Mouse (Mus musculus): ENCODE results near the gene Tsga10ip. TPM values are rescaled to one million over a fixed set of nuclear protein-coding genes. Genes with fewer than 3 reads are reported as not detected.
"Not testable (repeated sequence)": the region's sequence is repeated elsewhere in the genome, so short reads cannot be mapped to it uniquely, and the experiment has no call there.

The Tsga10ip gene
- polyA plus RNA-seq, 1 experiment = not detected

DNA sequence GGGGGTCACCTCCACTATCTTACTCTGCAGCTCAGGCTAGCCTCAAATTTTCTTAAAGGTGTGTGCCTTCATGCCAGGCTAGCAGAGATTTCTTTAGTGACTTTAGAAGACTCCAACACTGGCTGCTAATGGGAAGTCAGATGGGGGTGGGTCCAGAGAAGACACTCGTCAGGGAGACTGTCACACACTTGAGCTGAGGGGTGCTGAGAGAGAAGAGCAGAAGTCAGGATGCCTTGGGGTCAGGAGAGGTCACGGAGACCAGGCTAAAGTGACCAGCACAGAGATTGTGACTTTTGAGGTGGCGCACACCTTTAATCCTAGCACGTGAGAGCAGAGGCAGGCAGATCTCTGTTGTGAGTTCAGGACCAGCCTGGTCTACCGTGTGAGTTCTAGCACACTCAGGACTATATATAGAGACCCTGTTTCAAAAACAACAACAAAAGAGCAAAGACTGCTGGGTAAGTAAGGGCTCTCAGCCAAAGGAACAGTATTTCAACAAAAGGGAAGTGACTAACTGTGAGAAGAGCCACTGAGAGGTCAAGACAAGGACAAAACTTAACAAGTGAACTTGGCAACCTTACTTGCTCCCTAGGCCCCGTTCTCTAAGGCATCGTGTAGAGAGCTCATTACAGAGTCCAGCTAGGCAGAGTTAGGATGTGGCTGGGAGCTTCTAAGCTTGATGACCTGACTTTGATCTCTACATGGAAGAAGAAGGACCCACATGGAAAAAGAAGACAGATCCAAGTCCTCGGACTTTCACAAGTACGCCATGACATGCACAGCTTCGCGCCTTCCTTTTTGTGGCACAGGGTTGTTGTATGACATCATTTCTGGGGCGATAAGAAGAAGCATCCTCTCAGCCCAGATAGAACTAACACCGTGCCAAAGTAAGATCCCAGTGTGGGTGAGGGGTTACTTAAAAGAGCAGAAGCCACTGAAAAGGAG lies 6.0 kb upstream of the Tsga10ip start:
- Histone ChIP-seq H3K4me1 (ENCODE audit: control insufficient read depth, insufficient read depth, low read length) (peaks cover 6% of the 10 kb centered on the region), H3K4me3 (replicated peaks; ENCODE audit: control insufficient read depth, low read depth, low read length) (no peak overlapping the region), H3K27ac (ENCODE audit: control insufficient read depth, insufficient read depth, low read depth, low read length, poor library complexity) (peak overlapping the region; percentile 68)
- WGBS = 46% methylated on average over 13 of the region's 13 CpGs
- TF ChIP-seq CTCF (IDR thresholded peaks at IDR 0.05; ENCODE audit: control insufficient read depth, insufficient read depth, low read length) (no peak), POLR2A (IDR thresholded peaks at IDR 0.05; ENCODE audit: borderline replicate concordance, control insufficient read depth, low read depth, low read length) (no peak)

DNA sequence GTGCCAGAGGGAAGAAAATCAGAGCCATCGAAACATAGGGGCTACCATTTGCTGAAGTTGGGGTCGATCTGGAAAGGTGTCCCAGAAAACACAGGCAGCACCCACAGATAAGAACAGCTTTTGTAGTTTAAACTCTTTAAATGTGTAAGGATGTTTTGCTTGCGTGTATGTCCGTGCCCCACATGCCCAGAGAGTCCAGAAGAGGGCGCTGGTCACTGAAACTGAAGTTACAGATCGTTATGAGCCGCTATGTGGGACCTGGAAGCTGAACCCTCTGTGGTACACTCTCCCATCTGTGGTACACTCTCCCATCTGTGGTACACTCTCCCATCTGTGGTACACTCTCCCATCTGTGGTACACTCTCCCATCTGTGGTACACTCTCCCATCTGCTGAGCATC lies 4.8 kb upstream of the Tsga10ip start:
- TF ChIP-seq POLR2A (IDR thresholded peaks at IDR 0.05; ENCODE audit: borderline replicate concordance, control insufficient read depth, low read depth, low read length) (no peak), CTCF (IDR thresholded peaks at IDR 0.05; ENCODE audit: control insufficient read depth, insufficient read depth, low read length) (peak; percentile 83)
- H3K27ac ChIP-seq (ENCODE audit: control insufficient read depth, insufficient read depth, low read depth, low read length, poor library complexity) = peak overlapping the region; percentile 95
- peaks cover 6% of the 10 kb centered on the region for H3K4me1 ChIP-seq (ENCODE audit: control insufficient read depth, insufficient read depth, low read length)
- H3K4me3 ChIP-seq (replicated peaks; ENCODE audit: control insufficient read depth, low read depth, low read length) = peak overlapping the region; percentile 66
- WGBS = 3% methylated on average over 7 of the region's 7 CpGs

- H3K27ac ChIP-seq (ENCODE audit: control insufficient read depth, insufficient read depth, low read depth, low read length, poor library complexity) = peak overlapping the region; percentile 95
- TF ChIP-seq POLR2A (IDR thresholded peaks at IDR 0.05; ENCODE audit: borderline replicate concordance, control insufficient read depth, low read depth, low read length) = peak; percentile 66; the same call in 1 of the 2 replicates
- WGBS = 3% methylated on average over 25 of the region's 25 CpGs
- H3K4me3 ChIP-seq (replicated peaks; ENCODE audit: control insufficient read depth, low read depth, low read length) = peak overlapping the region; percentile 66
- H3K4me1 ChIP-seq (ENCODE audit: control insufficient read depth, insufficient read depth, low read length) = not testable (repeated sequence)
These were observed 4.3 kb upstream of the Tsga10ip start for GRCm38 (mm10) chr19:5406531-5407126.

GRCm38 (mm10) chr19:5405924-5406323 lies 3.6 kb upstream of the Tsga10ip start:
- H3K4me1 ChIP-seq (ENCODE audit: control insufficient read depth, insufficient read depth, low read length) = peaks cover 6% of the 10 kb centered on the region
- H3K4me3 ChIP-seq (replicated peaks; ENCODE audit: control insufficient read depth, low read depth, low read length) = peak overlapping the region; percentile 49
- peak overlapping the region; percentile 71 for H3K27ac ChIP-seq (ENCODE audit: control insufficient read depth, insufficient read depth, low read depth, low read length, poor library complexity)
- 10% methylated on average over 7 of the region's 7 CpGs for WGBS
- TF ChIP-seq CTCF (IDR thresholded peaks at IDR 0.05; ENCODE audit: control insufficient read depth, insufficient read depth, low read length) = no peak
- TF ChIP-seq POLR2A (IDR thresholded peaks at IDR 0.05; ENCODE audit: borderline replicate concordance, control insufficient read depth, low read depth, low read length) = no peak

- not testable (repeated sequence) for H3K4me3 ChIP-seq (replicated peaks; ENCODE audit: control insufficient read depth, low read depth, low read length); H3K27ac ChIP-seq (ENCODE audit: control insufficient read depth, insufficient read depth, low read depth, low read length, poor library complexity); H3K4me1 ChIP-seq (ENCODE audit: control insufficient read depth, insufficient read depth, low read length)
- 75% methylated on average over 4 of the region's 4 CpGs for WGBS
These were observed 1.3 kb downstream of the Tsga10ip start for GRCm38 (mm10) chr19:5401073-5401472.

GRCm38 (mm10) chr19:5395371-5395770 lies 7.0 kb downstream of the Tsga10ip start:
- H3K4me3 ChIP-seq (replicated peaks; ENCODE audit: control insufficient read depth, low read depth, low read length) = no peak overlapping the region
- TF ChIP-seq CTCF (IDR thresholded peaks at IDR 0.05; ENCODE audit: control insufficient read depth, insufficient read depth, low read length) (no peak), POLR2A (IDR thresholded peaks at IDR 0.05; ENCODE audit: borderline replicate concordance, control insufficient read depth, low read depth, low read length) (no peak)
- no peaks in the 10 kb centered on the region for H3K4me1 ChIP-seq (ENCODE audit: control insufficient read depth, insufficient read depth, low read length)
- no peak overlapping the region for H3K27ac ChIP-seq (ENCODE audit: control insufficient read depth, insufficient read depth, low read depth, low read length, poor library complexity)
- WGBS = 82% methylated on average over 4 of the region's 4 CpGs

DNA sequence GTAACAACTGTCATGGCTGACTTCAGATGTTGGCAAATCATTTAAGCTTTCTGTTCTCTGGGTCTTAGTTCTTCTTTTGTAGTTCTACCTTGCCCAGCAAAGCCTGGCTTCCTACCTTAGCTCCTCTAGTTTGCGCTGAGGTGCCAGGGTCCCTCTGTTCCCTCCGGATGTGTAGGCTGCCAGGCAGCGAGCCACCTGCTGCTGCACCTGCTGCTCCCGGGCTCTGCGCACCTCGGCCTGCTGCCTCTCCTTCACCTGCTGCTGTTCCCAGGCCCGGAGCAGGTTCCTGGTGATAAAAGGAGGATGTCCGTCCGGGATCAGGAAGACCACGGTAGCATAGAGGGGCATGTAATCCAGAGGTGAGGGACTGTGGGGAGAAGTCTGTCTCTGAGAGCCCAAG lies 8.2 kb downstream of the Tsga10ip start:
- Histone ChIP-seq H3K4me1 (ENCODE audit: control insufficient read depth, insufficient read depth, low read length) (no peaks in the 10 kb centered on the region; the same call in 1 of the 2 replicates), H3K27ac (ENCODE audit: control insufficient read depth, insufficient read depth, low read depth, low read length, poor library complexity) (no peak overlapping the region), H3K4me3 (replicated peaks; ENCODE audit: control insufficient read depth, low read depth, low read length) (no peak overlapping the region)
- no peak for TF ChIP-seq CTCF (IDR thresholded peaks at IDR 0.05; ENCODE audit: control insufficient read depth, insufficient read depth, low read length)
- TF ChIP-seq POLR2A (IDR thresholded peaks at IDR 0.05; ENCODE audit: borderline replicate concordance, control insufficient read depth, low read depth, low read length) = no peak
- WGBS = 83% methylated on average over 10 of the region's 10 CpGs

GRCm38 (mm10) chr19:5392892-5393291 lies 9.4 kb downstream of the Tsga10ip start:
- Histone ChIP-seq H3K4me3 (replicated peaks; ENCODE audit: control insufficient read depth, low read depth, low read length) (no peak overlapping the region), H3K27ac (ENCODE audit: control insufficient read depth, insufficient read depth, low read depth, low read length, poor library complexity) (no peak overlapping the region), H3K4me1 (ENCODE audit: control insufficient read depth, insufficient read depth, low read length) (no peaks in the 10 kb centered on the region; the same call in 1 of the 2 replicates)
- WGBS = 49% methylated on average over 4 of the region's 4 CpGs
- TF ChIP-seq POLR2A (IDR thresholded peaks at IDR 0.05; ENCODE audit: borderline replicate concordance, control insufficient read depth, low read depth, low read length) (no peak), CTCF (IDR thresholded peaks at IDR 0.05; ENCODE audit: control insufficient read depth, insufficient read depth, low read length) (no peak)
